Mouse (Mus musculus) testis, adult 2 months (tissue): ENCODE data around the gene Apba2.

Experiments used
- CTCF ChIP-seq: fragments of 200-500 bp; IDR thresholded peaks from 2 replicates; pipeline ENCODE4 v1.5.1; 2012; ENCODE audit warnings: low read depth, mild to moderate bottlenecking, inconsistent platforms, low read length, moderate library complexity; ENCODE audit not compliant: control insufficient read depth, insufficient read depth, insufficient replicate concordance
- POLR2A ChIP-seq: fragments of 200-500 bp; IDR thresholded peaks from 2 replicates; pipeline ENCODE4 v1.6.1; 2012; ENCODE audit warnings: low read depth, mild to moderate bottlenecking, inconsistent platforms, low read length, moderate library complexity; ENCODE audit not compliant: control insufficient read depth

- TF ChIP-seq POLR2A, result no peak
- no peak for TF ChIP-seq CTCF
Measured at GRCm38 (mm10) chr7:64574144-64574543, 72.6 kb downstream of the Apba2 start.
